Mouse (Mus musculus) bone marrow, adult 2 months (tissue): ENCODE results near the gene Dock3.

Source experiments
- CTCF ChIP-seq: fragments of 200-500 bp; IDR thresholded peaks from 2 replicates; pipeline ENCODE4 v1.5.1; 2011; ENCODE audit warnings: low read length, control low read depth; ENCODE audit not compliant: control insufficient read depth, insufficient read depth
- POLR2A ChIP-seq: fragments of 200-500 bp; IDR thresholded peaks from 2 replicates; pipeline ENCODE4 v1.6.1; 2011; ENCODE audit warnings: low read depth, mild to moderate bottlenecking, control low read depth, low read length, borderline replicate concordance; ENCODE audit not compliant: control insufficient read depth

- TF ChIP-seq POLR2A, result no peak
- no peak for TF ChIP-seq CTCF
Observed at GRCm38 (mm10) chr9:107278126-107278525, 46.4 kb upstream of the Dock3 start.
